Mouse (Mus musculus): Measurements from ENCODE around the gene Ttyh3.

GRCm38 (mm10) chr5:140614837-140615236 lies 34.0 kb downstream of the Ttyh3 start:
- TF ChIP-seq POLR2A (IDR thresholded peaks at IDR 0.05; ENCODE audit: low read depth, low read length): no peak
- no peak for TF ChIP-seq CTCF (IDR thresholded peaks at IDR 0.05; ENCODE audit: extremely low read depth, insufficient read depth, insufficient read length, insufficient replicate concordance)

Measured in spleen, adult 2 months (tissue).